Mouse (Mus musculus): ENCODE measurements around the gene Gkn3. TPM values are rescaled to one million over a fixed set of nuclear protein-coding genes. Genes with fewer than 3 reads are reported as not detected.

Gkn3 gene
- 0.23 and 0.40 TPM in 2 replicates for polyA plus RNA-seq (2012; rRNA removed)

DNA sequence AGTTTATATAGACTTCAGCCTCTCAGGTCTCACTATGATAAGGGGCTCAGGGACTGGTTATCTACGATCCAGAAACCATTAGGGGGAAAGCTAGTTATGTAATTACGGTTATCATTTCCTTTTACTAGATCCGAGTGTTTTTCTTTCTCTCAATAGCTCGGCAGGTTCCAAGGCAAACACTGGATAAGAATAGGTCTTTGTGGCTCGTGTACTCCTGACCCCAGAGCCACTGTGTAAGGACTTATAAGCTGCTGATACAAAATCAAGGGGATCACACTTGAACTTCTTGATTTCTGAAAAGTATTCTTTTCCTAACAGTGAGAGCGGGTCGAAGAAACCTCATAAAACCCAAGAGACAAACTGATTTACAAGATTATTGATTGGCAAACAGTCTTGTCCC is at the start of gene Gkn3:
TSS of gene Gkn3 (minus strand) at position 59 of the 400 bp plus-strand sequence.

GRCm38 (mm10) chr6:87428487-87429044 is 39.8 kb upstream of the Gkn3 start, which contains the start of gene Bmp10:
Gene Bmp10, plus strand, starts transcription at chr6:87428994.

DNA sequence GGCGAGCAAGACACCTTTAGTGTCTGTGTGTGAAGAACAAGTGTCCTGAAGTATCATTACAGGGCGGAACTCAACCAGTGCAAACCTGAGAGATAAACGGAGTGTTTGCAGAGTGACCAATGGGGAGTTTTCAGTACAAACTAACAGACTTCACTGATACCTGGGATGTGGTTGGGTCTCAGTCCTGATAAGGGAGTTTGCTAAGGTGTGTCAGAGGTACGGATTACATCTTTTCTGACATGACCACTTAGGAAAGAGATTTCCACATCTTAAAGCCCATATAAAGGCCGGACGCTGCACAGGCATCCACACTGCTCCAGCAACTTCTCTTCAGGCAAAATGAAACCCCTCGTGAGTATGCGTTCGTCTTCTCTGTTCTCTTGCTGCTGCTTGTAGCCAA is 15.7 kb downstream of the Gkn3 start, which contains the start of gene Gkn2:
TSS of gene Gkn2 (plus strand) at position 301 of the 400 bp plus-strand sequence.

GRCm38 (mm10) chr6:87350829-87351228 is 37.9 kb downstream of the Gkn3 start, which contains the start of gene Gkn1:
Gene Gkn1, minus strand, starts transcription at chr6:87350942.

GRCm38 (mm10) chr6:87335091-87335934 is 53.4 kb downstream of the Gkn3 start, which contains the start of gene Antxr1:
Gene Antxr1, minus strand, starts transcription at chr6:87335821.

Other genes starting within 250 kb of the Gkn3 start
- 8.9 and 20.7 TPM in 2 replicates for gene Antxr1, start 53.1 kb downstream of the Gkn3 start, polyA plus RNA-seq (2012; rRNA removed)
- 0.09 TPM in 1 of 2 replicates, not detected in the other for gene Gkn1, start 38.0 kb downstream of the Gkn3 start, polyA plus RNA-seq (2012; rRNA removed)
- 0.16 TPM in 1 of 2 replicates, not detected in the other for gene Gkn2, start 15.6 kb downstream of the Gkn3 start, polyA plus RNA-seq (2012; rRNA removed)
- 0.01 TPM in 1 of 2 replicates, not detected in the other for gene Bmp10, start 40.1 kb upstream of the Gkn3 start, polyA plus RNA-seq (2012; rRNA removed)
- 1.2 and 2.0 TPM in 2 replicates for gene Arhgap25, start 144.3 kb upstream of the Gkn3 start, polyA plus RNA-seq (2012; rRNA removed)
- 2.3 and 3.5 TPM in 2 replicates for gene Prokr1, start 201.8 kb upstream of the Gkn3 start, polyA plus RNA-seq (2012; rRNA removed)

All from central nervous system, embryonic 14 days (tissue).